Mouse (Mus musculus): ENCODE measurements around the gene Il34. TPM values are rescaled to one million over a fixed set of nuclear protein-coding genes. Genes with fewer than 3 reads are reported as not detected.
A peak's percentile ranks its signal among the peaks of the same experiment; 100 is the strongest.

Gene Il34
- polyA plus RNA-seq, 1 experiment from 2014 or later = 5.4 TPM

GRCm38 (mm10) chr8:110714827-110715519, 90.8 kb downstream of the Il34 start:
- ATAC-seq (ENCODE audit: low FRiP score) (no peak), DNase-seq (ENCODE audit: low spot score) (no peak)
- Histone ChIP-seq H3K36me3 (replicated peaks; ENCODE audit: control insufficient read depth, insufficient read depth) (peaks cover 30% of the 10 kb centered on the region), H3K4me2 (replicated peaks) (no peak overlapping the region), H3K27me3 (ENCODE audit: control insufficient read depth, insufficient read depth, low read length) (no peaks in the 10 kb centered on the region), H3K27ac (peak overlapping the region; percentile 76), H3K9me3 (ENCODE audit: control insufficient read depth, low read length) (no peaks in the 10 kb centered on the region), H3K9ac (no peak overlapping the region), H3K4me1 (replicated peaks; ENCODE audit: control insufficient read depth, insufficient read depth, low read length) (peaks cover 39% of the 10 kb centered on the region), H3K4me3 (replicated peaks; ENCODE audit: low read length) (no peak overlapping the region)
- 72% methylated on average over 15 of the region's 15 CpGs for WGBS

- H3K4me2 ChIP-seq (replicated peaks) = no peak overlapping the region
- no peak overlapping the region for H3K4me3 ChIP-seq (replicated peaks; ENCODE audit: low read length)
- peaks cover 30% of the 10 kb centered on the region for H3K36me3 ChIP-seq (replicated peaks; ENCODE audit: control insufficient read depth, insufficient read depth)
- H3K4me1 ChIP-seq (replicated peaks; ENCODE audit: control insufficient read depth, insufficient read depth, low read length) = peaks cover 24% of the 10 kb centered on the region
- H3K27ac ChIP-seq = no peak overlapping the region
- no peaks in the 10 kb centered on the region for H3K9me3 ChIP-seq (ENCODE audit: control insufficient read depth, low read length)
- no peak for DNase-seq (ENCODE audit: low spot score)
- H3K9ac ChIP-seq = no peak overlapping the region
- 96% methylated on average over 7 of the region's 7 CpGs for WGBS
- no peaks in the 10 kb centered on the region for H3K27me3 ChIP-seq (ENCODE audit: control insufficient read depth, insufficient read depth, low read length)
- no peak for ATAC-seq (ENCODE audit: low FRiP score)
These were observed 92.7 kb downstream of the Il34 start for GRCm38 (mm10) chr8:110713073-110713472.

- H3K4me3 ChIP-seq (replicated peaks; ENCODE audit: low read length) = no peak overlapping the region
- H3K4me2 ChIP-seq (replicated peaks) = no peak overlapping the region
- peaks cover 20% of the 10 kb centered on the region for H3K4me1 ChIP-seq (replicated peaks; ENCODE audit: control insufficient read depth, insufficient read depth, low read length)
- peaks cover 30% of the 10 kb centered on the region for H3K36me3 ChIP-seq (replicated peaks; ENCODE audit: control insufficient read depth, insufficient read depth)
- no peaks in the 10 kb centered on the region for H3K27me3 ChIP-seq (ENCODE audit: control insufficient read depth, insufficient read depth, low read length)
- H3K9ac ChIP-seq = no peak overlapping the region
- DNase-seq (ENCODE audit: low spot score) = no peak
- WGBS = 74% methylated on average over 13 of the region's 13 CpGs
- H3K27ac ChIP-seq = no peak overlapping the region; the same call in 1 of the 2 replicates
- no peaks in the 10 kb centered on the region for H3K9me3 ChIP-seq (ENCODE audit: control insufficient read depth, low read length)
- peak; percentile 52; the same call in 1 of the 2 replicates for ATAC-seq (ENCODE audit: low FRiP score)
These were observed 94.3 kb downstream of the Il34 start for GRCm38 (mm10) chr8:110711271-110711934.

- no peaks in the 10 kb centered on the region for H3K27me3 ChIP-seq (ENCODE audit: control insufficient read depth, insufficient read depth, low read length)
- no peak for ATAC-seq (ENCODE audit: low FRiP score)
- peaks cover 18% of the 10 kb centered on the region for H3K4me1 ChIP-seq (replicated peaks; ENCODE audit: control insufficient read depth, insufficient read depth, low read length)
- H3K4me3 ChIP-seq (replicated peaks; ENCODE audit: low read length) = no peak overlapping the region
- 66% methylated on average over 3 of the region's 3 CpGs for WGBS
- H3K4me2 ChIP-seq (replicated peaks) = no peak overlapping the region
- no peaks in the 10 kb centered on the region for H3K9me3 ChIP-seq (ENCODE audit: control insufficient read depth, low read length)
- no peak overlapping the region for H3K9ac ChIP-seq
- no peak for DNase-seq (ENCODE audit: low spot score)
- H3K36me3 ChIP-seq (replicated peaks; ENCODE audit: control insufficient read depth, insufficient read depth) = peaks cover 24% of the 10 kb centered on the region
- no peak overlapping the region for H3K27ac ChIP-seq
These were observed 95.1 kb downstream of the Il34 start for GRCm38 (mm10) chr8:110710593-110710992.

GRCm38 (mm10) chr8:110708429-110708828, 97.3 kb downstream of the Il34 start:
- no peak overlapping the region for H3K4me2 ChIP-seq (replicated peaks)
- H3K9me3 ChIP-seq (ENCODE audit: control insufficient read depth, low read length) = no peaks in the 10 kb centered on the region
- 68% methylated on average over 11 of the region's 11 CpGs for WGBS
- H3K27me3 ChIP-seq (ENCODE audit: control insufficient read depth, insufficient read depth, low read length) = no peaks in the 10 kb centered on the region
- peaks cover 24% of the 10 kb centered on the region for H3K36me3 ChIP-seq (replicated peaks; ENCODE audit: control insufficient read depth, insufficient read depth)
- ATAC-seq (ENCODE audit: low FRiP score) (peak; percentile 32; the same call in 1 of the 2 replicates), DNase-seq (ENCODE audit: low spot score) (no peak)
- no peak overlapping the region for H3K9ac ChIP-seq
- 0 out of 2 replicates have a peak overlapping the region, but pooled peaks have one; percentile 14 for H3K27ac ChIP-seq
- no peak overlapping the region for H3K4me3 ChIP-seq (replicated peaks; ENCODE audit: low read length)
- peaks cover 10% of the 10 kb centered on the region; the same call in 1 of the 2 replicates for H3K4me1 ChIP-seq (replicated peaks; ENCODE audit: control insufficient read depth, insufficient read depth, low read length)

GRCm38 (mm10) chr8:110706288-110706870, 99.3 kb downstream of the Il34 start:
- peaks cover 21% of the 10 kb centered on the region; the same call in 1 of the 2 replicates for H3K4me1 ChIP-seq (replicated peaks; ENCODE audit: control insufficient read depth, insufficient read depth, low read length)
- ATAC-seq (ENCODE audit: low FRiP score) (no peak), DNase-seq (ENCODE audit: low spot score) (no peak)
- no peak overlapping the region for H3K4me3 ChIP-seq (replicated peaks; ENCODE audit: low read length)
- H3K36me3 ChIP-seq (replicated peaks; ENCODE audit: control insufficient read depth, insufficient read depth) = peaks cover 5% of the 10 kb centered on the region; the same call in 1 of the 2 replicates
- H3K9ac ChIP-seq = no peak overlapping the region
- no peaks in the 10 kb centered on the region for H3K27me3 ChIP-seq (ENCODE audit: control insufficient read depth, insufficient read depth, low read length)
- H3K4me2 ChIP-seq (replicated peaks) = no peak overlapping the region
- peak overlapping the region; percentile 62; the same call in 1 of the 2 replicates for H3K27ac ChIP-seq
- no peaks in the 10 kb centered on the region for H3K9me3 ChIP-seq (ENCODE audit: control insufficient read depth, low read length)
- WGBS = 91% methylated on average over 3 of the region's 3 CpGs

- ATAC-seq (ENCODE audit: low FRiP score) (no peak), DNase-seq (ENCODE audit: low spot score) (no peak)
- Histone ChIP-seq H3K4me1 (replicated peaks; ENCODE audit: control insufficient read depth, insufficient read depth, low read length) (peaks cover 21% of the 10 kb centered on the region; the same call in 1 of the 2 replicates), H3K4me2 (replicated peaks) (no peak overlapping the region), H3K9me3 (ENCODE audit: control insufficient read depth, low read length) (no peaks in the 10 kb centered on the region), H3K9ac (no peak overlapping the region), H3K27me3 (ENCODE audit: control insufficient read depth, insufficient read depth, low read length) (no peaks in the 10 kb centered on the region), H3K4me3 (replicated peaks; ENCODE audit: low read length) (no peak overlapping the region), H3K27ac (peak overlapping the region; percentile 62), H3K36me3 (replicated peaks; ENCODE audit: control insufficient read depth, insufficient read depth) (0 out of 2 replicates have a peak, but pooled peaks cover 3% of the 10 kb centered on the region)
- 59% methylated on average over 14 of the region's 14 CpGs for whole genome bisulfite sequencing
These were observed 100.1 kb downstream of the Il34 start for GRCm38 (mm10) chr8:110705391-110706287.

GRCm38 (mm10) chr8:110704103-110704502, 101.6 kb downstream of the Il34 start:
- Histone ChIP-seq H3K4me1 (replicated peaks; ENCODE audit: control insufficient read depth, insufficient read depth, low read length) (peaks cover 21% of the 10 kb centered on the region; the same call in 1 of the 2 replicates), H3K9ac (no peak overlapping the region), H3K4me2 (replicated peaks) (no peak overlapping the region), H3K27me3 (ENCODE audit: control insufficient read depth, insufficient read depth, low read length) (no peaks in the 10 kb centered on the region), H3K9me3 (ENCODE audit: control insufficient read depth, low read length) (no peaks in the 10 kb centered on the region), H3K27ac (no peak overlapping the region), H3K4me3 (replicated peaks; ENCODE audit: low read length) (no peak overlapping the region), H3K36me3 (replicated peaks; ENCODE audit: control insufficient read depth, insufficient read depth) (no peaks in the 10 kb centered on the region)
- no peak for DNase-seq (ENCODE audit: low spot score)
- ATAC-seq (ENCODE audit: low FRiP score) = no peak
- 83% methylated on average over 3 of the region's 3 CpGs for WGBS
